Mouse (Mus musculus) G1E (cell line): ENCODE results near the gene Col6a4. TPM values are rescaled to one million over a fixed set of nuclear protein-coding genes. Genes with fewer than 3 reads are reported as not detected.

Experiments
- ATAC-seq: 2 replicates; pipeline ENCODE4 v1.8.0; 2016; ENCODE audit warnings: mild to moderate bottlenecking; ENCODE audit not compliant: insufficient number of reproducible peaks, poor library complexity, low FRiP score, severe bottlenecking; ENCODE audit errors: extremely low read depth
- DNase-seq: peaks from one replicate; pipeline ENCODE4 v3.0.0; 2012; ENCODE audit warnings: low spot score
- H3K27me3 ChIP-seq: 2 replicates; pipeline ENCODE4 v1.6.1; 2012; ENCODE audit warnings: mild to moderate bottlenecking, low read length, inconsistent platforms; ENCODE audit not compliant: insufficient read depth
- H3K36me3 ChIP-seq: replicated peaks from 2 replicates; pipeline ENCODE3; 2012; ENCODE audit warnings: mild to moderate bottlenecking, inconsistent platforms
- H3K4me1 ChIP-seq: 2 replicates; pipeline ENCODE4 v1.6.1; 2012; ENCODE audit warnings: low read depth, low read length, inconsistent platforms, mixed read lengths; ENCODE audit not compliant: insufficient read depth
- H3K4me3 ChIP-seq: 2 replicates; pipeline ENCODE4 v1.5.1; 2012; ENCODE audit warnings: low read depth, mild to moderate bottlenecking, inconsistent platforms, low read length, moderate library complexity, mixed read lengths
- H3K9me3 ChIP-seq: replicated peaks from 2 replicates; pipeline ENCODE4 v1.6.1; 2012; ENCODE audit warnings: inconsistent platforms
- CTCF ChIP-seq: IDR thresholded peaks from 2 replicates; pipeline ENCODE4 v1.5.1; 2012; ENCODE audit warnings: low read depth, low read length, inconsistent platforms, mixed read lengths
- GATA1 ChIP-seq: IDR thresholded peaks from 2 replicates; pipeline ENCODE4 v1.6.1; 2012; ENCODE audit warnings: borderline replicate concordance, low read length, inconsistent platforms, mixed read lengths
- GATA2 ChIP-seq: IDR thresholded peaks from 2 replicates; pipeline ENCODE4 v1.6.1; 2012; ENCODE audit warnings: low read depth, low read length, inconsistent platforms, borderline replicate concordance
- POLR2AphosphoS5 ChIP-seq: IDR thresholded peaks from 2 replicates; pipeline ENCODE4 v1.6.1; 2012; ENCODE audit warnings: low read depth, low read length, inconsistent platforms; ENCODE audit not compliant: insufficient replicate concordance
- TAL1 ChIP-seq: conservative IDR thresholded peaks from 2 replicates; pipeline ENCODE4 v1.6.1; 2012; ENCODE audit warnings: low read depth, low read length, inconsistent platforms, mixed read lengths
- polyA plus RNA-seq: library from polyadenylated mRNA; stranded (reverse); fragments of >175 nt; gene quantifications from 2 replicates; pipeline ENCODE4 v1.2.3, GENCODE M21; 2012
- total RNA-seq, 2 experiments: library from RNA; stranded (forward) in 1 of 2; stranded (reverse) in 1 of 2; fragments of 200-1000 nt in 1 of 2; fragments of >200 nt in 1 of 2; fragmentation: Nextera tagmentation in 1 of 2; gene quantifications; 2 replicates each; pipeline ENCODE4 v1.2.3; 2014 to 2017

Gene Col6a4
- total and polyA plus RNA-seq, 3 experiments = 0.38 TPM; not detected in 2

DNA sequence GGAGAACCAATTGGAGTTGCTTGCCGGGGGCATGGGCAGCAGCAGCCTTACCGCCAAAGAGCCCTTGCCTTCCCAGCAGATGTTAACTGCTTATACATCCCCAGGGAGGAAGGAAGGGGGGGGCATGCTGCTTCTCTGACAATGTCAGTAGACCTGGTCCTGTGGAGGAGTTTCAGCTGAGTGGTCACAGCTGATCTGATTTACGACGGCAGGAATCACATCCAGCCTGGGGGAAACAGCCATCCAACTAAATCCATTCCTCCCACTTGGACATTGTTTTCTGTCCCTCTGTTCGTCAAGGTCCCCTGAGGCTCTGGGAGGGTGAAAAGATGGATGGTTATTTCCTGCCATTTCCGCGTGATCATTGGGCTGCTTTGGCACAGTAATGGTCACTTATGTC is 7.8 kb upstream of the Col6a4 start:
- Histone ChIP-seq H3K4me1 (no peaks in the 10 kb centered on the region), H3K4me3 (no peak overlapping the region), H3K27me3 (no peaks in the 10 kb centered on the region), H3K36me3 (no peaks in the 10 kb centered on the region), H3K9me3 (no peaks in the 10 kb centered on the region)
- DNase-seq (no peak), ATAC-seq (no peak)
- TF ChIP-seq GATA2 = no peak
- TF ChIP-seq CTCF = no peak
- TF ChIP-seq GATA1 = no peak
- no peak for TF ChIP-seq TAL1
- no peak for TF ChIP-seq POLR2AphosphoS5

DNA sequence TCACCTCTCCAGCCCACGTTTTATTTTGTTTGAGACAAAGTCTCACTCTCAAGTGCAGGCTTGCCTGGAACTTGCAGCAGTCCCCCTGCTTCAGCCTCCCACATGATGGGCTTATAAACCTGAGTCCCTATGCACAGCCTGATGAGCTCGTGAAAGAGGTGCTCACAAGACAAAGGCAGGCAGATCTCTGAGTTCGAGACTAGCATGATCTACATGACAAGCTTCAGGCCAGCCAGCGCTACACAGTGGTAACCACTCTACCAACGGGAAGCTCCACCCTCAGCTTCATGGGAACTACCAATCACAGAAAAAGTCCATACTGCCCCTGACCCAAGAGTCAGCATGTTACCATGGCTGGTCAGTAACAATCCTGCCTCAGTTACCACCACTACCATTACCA is 4.6 kb upstream of the Col6a4 start:
- ATAC-seq (no peak), DNase-seq (no peak)
- no peaks in the 10 kb centered on the region for H3K36me3 ChIP-seq
- no peak overlapping the region for H3K4me3 ChIP-seq
- no peaks in the 10 kb centered on the region for H3K27me3 ChIP-seq
- H3K9me3 ChIP-seq = no peaks in the 10 kb centered on the region
- no peaks in the 10 kb centered on the region for H3K4me1 ChIP-seq
- TF ChIP-seq CTCF (no peak), TAL1 (no peak), GATA2 (no peak), GATA1 (no peak), POLR2AphosphoS5 (no peak)

DNA sequence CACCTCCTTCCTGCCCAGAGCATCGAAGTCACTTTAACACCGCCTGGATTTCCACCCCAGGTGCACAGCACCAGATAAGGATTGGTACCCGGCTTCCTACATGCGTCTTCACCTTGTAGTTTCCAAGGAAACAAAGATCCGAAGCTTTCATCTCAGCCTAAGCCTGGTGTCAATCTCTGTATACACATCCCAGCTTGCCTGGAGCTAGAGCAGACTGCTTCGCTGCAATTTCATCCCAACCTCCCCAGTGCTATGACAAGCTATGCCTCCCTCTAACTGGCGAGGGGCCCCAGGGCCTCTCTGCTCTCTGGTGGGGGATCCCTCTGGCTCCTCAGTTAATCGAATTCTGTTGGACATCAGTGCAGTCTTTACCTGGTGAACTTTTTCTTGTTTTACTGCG is 3.7 kb upstream of the Col6a4 start:
- Histone ChIP-seq H3K27me3 (no peaks in the 10 kb centered on the region), H3K9me3 (no peaks in the 10 kb centered on the region), H3K4me3 (no peak overlapping the region), H3K4me1 (no peaks in the 10 kb centered on the region), H3K36me3 (no peaks in the 10 kb centered on the region)
- DNase-seq (no peak), ATAC-seq (no peak)
- TF ChIP-seq CTCF (no peak), POLR2AphosphoS5 (no peak), GATA1 (no peak), TAL1 (no peak), GATA2 (no peak)

DNA sequence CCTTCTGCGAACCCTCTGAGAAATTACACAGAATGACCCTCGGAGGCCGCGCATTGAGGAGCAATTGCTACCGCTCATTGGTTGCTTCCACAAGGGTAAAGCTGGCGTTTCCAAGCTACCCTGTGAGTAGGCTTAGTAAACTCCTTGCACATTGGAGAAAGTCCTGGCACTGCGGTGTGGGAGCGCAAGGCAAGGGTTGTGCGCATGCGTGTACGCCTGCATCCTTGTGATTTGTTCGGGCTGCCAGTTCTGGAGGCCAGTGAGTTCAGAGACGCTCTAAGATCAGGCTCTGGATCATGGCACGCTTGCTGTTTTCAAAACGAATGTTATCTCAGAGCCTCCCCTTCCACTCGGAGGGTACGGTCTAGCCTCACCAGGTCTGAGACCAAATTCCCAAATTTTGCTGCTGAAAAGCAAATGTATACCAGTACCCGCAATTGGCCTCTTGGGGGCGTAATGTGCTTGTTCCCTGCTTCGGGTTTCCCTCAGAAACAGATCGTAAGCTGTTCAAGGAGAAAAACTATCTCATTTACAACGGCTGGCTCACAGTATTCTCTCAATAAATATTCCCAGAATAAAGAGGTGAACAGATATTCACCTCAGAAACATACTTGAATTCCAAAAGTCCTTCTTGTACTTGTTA is 2.9 kb upstream of the Col6a4 start:
- Histone ChIP-seq H3K4me1 (no peaks in the 10 kb centered on the region), H3K27me3 (no peaks in the 10 kb centered on the region), H3K36me3 (no peaks in the 10 kb centered on the region), H3K9me3 (no peaks in the 10 kb centered on the region), H3K4me3 (no peak overlapping the region)
- ATAC-seq = no peak
- no peak for TF ChIP-seq TAL1
- TF ChIP-seq GATA2 = no peak
- TF ChIP-seq POLR2AphosphoS5 = no peak
- no peak for TF ChIP-seq CTCF
- TF ChIP-seq GATA1 = no peak
- no peak for DNase-seq

DNA sequence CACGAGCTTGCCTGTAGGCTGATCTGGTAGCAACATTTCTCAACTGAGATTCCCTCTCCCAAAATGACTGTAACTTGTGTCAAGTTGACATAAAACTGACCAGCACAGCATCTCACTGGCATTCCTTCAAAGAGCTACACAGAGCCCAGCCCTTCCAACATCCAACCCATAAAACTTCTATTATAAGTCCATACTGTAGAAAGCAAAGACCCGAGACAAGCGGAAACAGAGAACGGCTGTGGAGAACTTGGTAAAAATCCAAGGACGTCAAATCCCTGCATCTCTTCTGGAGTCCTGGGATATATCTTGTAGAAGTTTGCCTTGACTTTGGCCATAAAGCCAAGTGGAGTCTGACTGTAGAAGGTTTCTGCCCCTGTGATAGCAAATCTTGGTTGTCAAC is 15.1 kb downstream of the Col6a4 start:
- DNase-seq = no peak
- Histone ChIP-seq H3K36me3 (no peaks in the 10 kb centered on the region), H3K4me1 (no peaks in the 10 kb centered on the region), H3K9me3 (no peaks in the 10 kb centered on the region), H3K27me3 (no peaks in the 10 kb centered on the region), H3K4me3 (no peak overlapping the region)
- no peak for TF ChIP-seq TAL1
- TF ChIP-seq GATA1 = no peak
- no peak for TF ChIP-seq POLR2AphosphoS5
- no peak for TF ChIP-seq CTCF
- no peak for TF ChIP-seq GATA2
- no peak for ATAC-seq

DNA sequence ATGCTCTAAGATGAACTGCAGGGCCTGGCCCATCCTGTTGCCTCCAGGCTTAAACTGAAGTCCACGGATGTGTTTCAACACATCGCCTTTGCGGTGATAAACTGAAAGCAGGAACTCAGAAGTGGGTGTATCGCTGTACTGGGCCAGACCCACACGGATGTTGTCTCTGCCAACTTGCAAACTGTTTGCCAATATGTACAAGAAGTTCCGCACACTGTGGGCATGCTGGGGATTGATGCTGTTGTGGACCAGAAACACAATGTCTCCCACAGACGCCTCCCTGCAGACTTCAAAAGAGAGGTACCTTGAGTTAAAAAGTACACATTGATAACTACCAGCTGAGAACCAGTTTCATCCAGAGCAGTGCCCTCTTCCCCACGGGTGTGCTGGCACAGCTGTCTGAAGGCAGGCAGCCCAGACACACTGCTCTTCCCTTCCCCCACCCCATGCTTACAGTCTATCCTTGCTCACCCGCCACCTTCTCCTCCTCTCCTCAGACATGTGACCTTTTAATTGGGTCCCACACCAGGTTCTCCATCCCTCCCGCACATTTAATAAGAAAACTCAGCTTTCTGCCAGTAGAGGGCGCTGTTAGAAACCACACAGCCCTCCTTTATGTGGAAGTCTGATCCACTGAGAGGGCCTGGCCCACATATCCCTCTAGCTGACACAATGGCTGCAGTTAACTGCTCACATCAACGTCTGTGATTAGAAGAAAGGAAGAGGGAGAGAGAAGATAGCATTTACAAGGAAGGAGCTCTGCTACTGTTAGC is 16.1 kb downstream of the Col6a4 start:
- TF ChIP-seq CTCF (no peak), TAL1 (no peak), POLR2AphosphoS5 (no peak), GATA1 (no peak), GATA2 (no peak)
- Histone ChIP-seq H3K4me3 (no peak overlapping the region), H3K4me1 (no peaks in the 10 kb centered on the region), H3K36me3 (no peaks in the 10 kb centered on the region), H3K9me3 (no peaks in the 10 kb centered on the region), H3K27me3 (no peaks in the 10 kb centered on the region)
- DNase-seq (peak; percentile 17), ATAC-seq (no peak)
